Mouse (Mus musculus) intestine, postnatal 0 days (tissue): Measurements from ENCODE around the gene Cdk17. TPM values are rescaled to one million over a fixed set of nuclear protein-coding genes. Genes with fewer than 3 reads are reported as not detected.

Experiments used
- ATAC-seq: fragments of 200-750 bp; cut with Nextera tagmentation; 2 replicates; pipeline ENCODE4 v1.8.0; 2017; ENCODE audit warnings: mild to moderate bottlenecking, moderate TSS enrichment, moderate library complexity
- H3K27ac ChIP-seq: fragments of 300-500 bp; sonication (generic); 2 replicates; pipeline ENCODE4 v1.5.1; 2014; ENCODE audit warnings: mild to moderate bottlenecking, low read depth, low read length, moderate library complexity
- H3K27me3 ChIP-seq: fragments of 300-500 bp; sonication (generic); replicated peaks from 2 replicates; pipeline ENCODE4 v1.6.1; 2014; ENCODE audit warnings: low read length, mixed read lengths; ENCODE audit not compliant: control insufficient read depth, insufficient read depth
- H3K36me3 ChIP-seq: fragments of 300-500 bp; sonication (generic); 2 replicates; pipeline ENCODE4 v1.6.1; 2014; ENCODE audit warnings: mild to moderate bottlenecking, moderate library complexity; ENCODE audit not compliant: control insufficient read depth, insufficient read depth
- H3K4me1 ChIP-seq: fragments of 300-500 bp; sonication (generic); replicated peaks from 2 replicates; pipeline ENCODE4 v1.6.1; 2014; ENCODE audit warnings: antibody characterized with exemption, low read length, mixed read lengths; ENCODE audit not compliant: control insufficient read depth, insufficient read depth
- H3K4me2 ChIP-seq: fragments of 300-500 bp; sonication (generic); replicated peaks from 2 replicates; pipeline ENCODE4 v1.6.1; 2014; ENCODE audit warnings: low read depth, mild to moderate bottlenecking, moderate library complexity
- H3K4me3 ChIP-seq: fragments of 300-500 bp; sonication (generic); 2 replicates; pipeline ENCODE4 v1.5.1; 2014; ENCODE audit warnings: low read depth, low read length
- H3K9ac ChIP-seq: fragments of 300-500 bp; sonication (generic); 2 replicates; pipeline ENCODE4 v1.6.1; 2014; ENCODE audit warnings: mild to moderate bottlenecking, low read depth, low read length
- H3K9me3 ChIP-seq: fragments of 300-500 bp; sonication (generic); 2 replicates; pipeline ENCODE4 v1.6.1; 2016; ENCODE audit warnings: mixed run types; ENCODE audit not compliant: control insufficient read depth
- CTCF ChIP-seq: sonication (generic); IDR thresholded peaks from 2 replicates; pipeline ENCODE4 v1.5.1; 2016; ENCODE audit warnings: low read depth, mild to moderate bottlenecking, control low read depth, antibody characterized with exemption, moderate library complexity
- WGBS: fragments of 180-500 bp; shearing (Covaris S2); extraction: QIAGEN DNeasy Blood & Tissue Kit; methylation state at CpG from one replicate; pipeline ENCODE4 v1.1.7; 2014; 5-methylcytosine and 5-hydroxymethylcytosine counted together
- polyA plus RNA-seq: library from polyadenylated mRNA; unstranded; fragments of >200 nt; fragmentation: Nextera tagmentation; extraction: Ambion mirVana; gene quantifications from 2 replicates; pipeline ENCODE4 v1.2.1, GENCODE M21; 2015

Gene Cdk17
- polyA plus RNA-seq, 1 experiment from 2014 or later, result 8.2 TPM

GRCm38 (mm10) chr10:93265833-93266232 lies 105.2 kb downstream of the Cdk17 start:
- H3K4me2 ChIP-seq, result no peak overlapping the region
- WGBS, result 82% methylated on average over 9 of the region's 9 CpGs
- peaks cover 6% of the 10 kb centered on the region; the same call in 1 of the 2 replicates for H3K4me1 ChIP-seq
- no peak overlapping the region for H3K27ac ChIP-seq
- no peaks in the 10 kb centered on the region for H3K27me3 ChIP-seq
- H3K9ac ChIP-seq, result no peak overlapping the region
- H3K36me3 ChIP-seq, result peaks cover 6% of the 10 kb centered on the region; the same call in 1 of the 2 replicates
- no peak overlapping the region for H3K4me3 ChIP-seq
- no peak for ATAC-seq
- no peaks in the 10 kb centered on the region for H3K9me3 ChIP-seq
- no peak for TF ChIP-seq CTCF

GRCm38 (mm10) chr10:93266521-93266920 lies 105.8 kb downstream of the Cdk17 start:
- Histone ChIP-seq H3K9ac (no peak overlapping the region), H3K36me3 (peaks cover 6% of the 10 kb centered on the region; the same call in 1 of the 2 replicates), H3K4me3 (no peak overlapping the region), H3K27me3 (no peaks in the 10 kb centered on the region), H3K27ac (no peak overlapping the region), H3K4me2 (no peak overlapping the region), H3K9me3 (no peaks in the 10 kb centered on the region), H3K4me1 (peaks cover 6% of the 10 kb centered on the region; the same call in 1 of the 2 replicates)
- no peak for ATAC-seq
- 92% methylated on average over 7 of the region's 7 CpGs for WGBS
- no peak for TF ChIP-seq CTCF

GRCm38 (mm10) chr10:93267509-93267908 lies 106.8 kb downstream of the Cdk17 start:
- Histone ChIP-seq H3K36me3 (peaks cover 6% of the 10 kb centered on the region; the same call in 1 of the 2 replicates), H3K4me2 (no peak overlapping the region), H3K27ac (no peak overlapping the region), H3K4me1 (peaks cover under 1% of the 10 kb centered on the region; the same call in 1 of the 2 replicates), H3K9ac (no peak overlapping the region), H3K9me3 (no peaks in the 10 kb centered on the region), H3K27me3 (no peaks in the 10 kb centered on the region), H3K4me3 (no peak overlapping the region)
- 91% methylated on average over 5 of the region's 5 CpGs for WGBS
- no peak for ATAC-seq
- no peak for TF ChIP-seq CTCF

GRCm38 (mm10) chr10:93268339-93268738 lies 107.7 kb downstream of the Cdk17 start:
- Histone ChIP-seq H3K36me3 (peaks cover 6% of the 10 kb centered on the region; the same call in 1 of the 2 replicates), H3K9ac (no peak overlapping the region), H3K4me2 (no peak overlapping the region), H3K27ac (no peak overlapping the region), H3K9me3 (no peaks in the 10 kb centered on the region), H3K4me3 (no peak overlapping the region), H3K4me1 (no peaks in the 10 kb centered on the region), H3K27me3 (no peaks in the 10 kb centered on the region)
- 87% methylated on average over 3 of the region's 3 CpGs for whole genome bisulfite sequencing
- TF ChIP-seq CTCF, result no peak
- ATAC-seq, result no peak

GRCm38 (mm10) chr10:93269744-93270143 lies 109.1 kb downstream of the Cdk17 start:
- no peak overlapping the region for H3K9ac ChIP-seq
- TF ChIP-seq CTCF, result no peak
- WGBS, result 52% methylated on average over 4 of the region's 4 CpGs
- no peaks in the 10 kb centered on the region for H3K27me3 ChIP-seq
- no peak overlapping the region for H3K4me3 ChIP-seq
- H3K9me3 ChIP-seq, result no peaks in the 10 kb centered on the region
- H3K27ac ChIP-seq, result no peak overlapping the region
- H3K4me1 ChIP-seq, result no peaks in the 10 kb centered on the region
- ATAC-seq, result no peak
- no peak overlapping the region for H3K4me2 ChIP-seq
- H3K36me3 ChIP-seq, result peaks cover 6% of the 10 kb centered on the region; the same call in 1 of the 2 replicates

GRCm38 (mm10) chr10:93270889-93271460 lies 110.3 kb downstream of the Cdk17 start:
- ATAC-seq, result no peak
- H3K9me3 ChIP-seq, result no peaks in the 10 kb centered on the region
- no peak overlapping the region for H3K4me2 ChIP-seq
- H3K27ac ChIP-seq, result no peak overlapping the region
- no peaks in the 10 kb centered on the region for H3K36me3 ChIP-seq
- no peak overlapping the region for H3K9ac ChIP-seq
- no peaks in the 10 kb centered on the region for H3K4me1 ChIP-seq
- no peak overlapping the region for H3K4me3 ChIP-seq
- TF ChIP-seq CTCF, result no peak
- no peaks in the 10 kb centered on the region for H3K27me3 ChIP-seq
- 91% methylated on average over 6 of the region's 6 CpGs for WGBS
